ENCODE assay signal across 26 mouse cellular contexts in genomic region chr10:10550134-10550533, GRCm38 (mm10).
"Had no signal": no experiment of that assay in that cellular context is flagged by ENCODE, and none has a peak within 500 bp of the region (broad histone marks: within the 10 kb centered on the region; RNA-seq: fewer than 3 reads in every experiment).

No protein-coding gene starts in this region.

- ATAC-seq: hindbrain, embryonic 16.5 days; inflammation-experienced regulatory T-cells, adult 6 months; intestine, embryonic 15.5 days; intestine, postnatal 0 days; liver, postnatal 0 days had no signal

- H3K36me3 ChIP-seq: heart, embryonic 10.5 days; heart, embryonic 12.5 days; intestine, embryonic 15.5 days; limb, embryonic 15.5 days; liver, embryonic 13.5 days; liver, embryonic 15.5 days had no signal

- H3K4me2 ChIP-seq: heart, embryonic 12.5 days; hindbrain, embryonic 14.5 days; intestine, embryonic 15.5 days; limb, embryonic 13.5 days; limb, embryonic 15.5 days; liver, embryonic 13.5 days; liver, embryonic 15.5 days had no signal

- H3K4me3 ChIP-seq: gastrocnemius, adult 2 months; heart, embryonic 10.5 days; heart, embryonic 12.5 days; intestine, embryonic 15.5 days; limb, embryonic 13.5 days; limb, embryonic 15.5 days; liver, embryonic 13.5 days; liver, embryonic 15.5 days had no signal

- DNase-seq: gastrocnemius, adult 2 months; gastrocnemius, postnatal 10 days; gastrocnemius, postnatal 25 days; heart, adult 18-20 months; heart, postnatal 10 days; heart, postnatal 36 days; kidney, adult 18-20 months; kidney, adult 8-10 months; kidney, postnatal 10 days; kidney, postnatal 25 days; kidney, postnatal 4 days; layer of hippocampus, adult 9-11 months; layer of hippocampus, postnatal 36 days; left cerebral cortex, postnatal 4 days; liver, embryonic 13.5 days; liver, postnatal 0 days had no signal

- H3K4me1 ChIP-seq: heart, embryonic 10.5 days; heart, embryonic 12.5 days; limb, embryonic 13.5 days; limb, embryonic 15.5 days; liver, embryonic 13.5 days; liver, embryonic 15.5 days had no signal

- H3K9ac ChIP-seq: heart, embryonic 12.5 days; hindbrain, embryonic 14.5 days; intestine, embryonic 15.5 days; limb, embryonic 13.5 days; limb, embryonic 15.5 days; liver, embryonic 13.5 days; liver, embryonic 15.5 days; liver, postnatal 0 days had no signal

- H3K9me3 ChIP-seq: heart, embryonic 10.5 days; heart, embryonic 12.5 days; intestine, embryonic 15.5 days; limb, embryonic 13.5 days; limb, embryonic 15.5 days; liver, embryonic 13.5 days; liver, embryonic 15.5 days had no signal

- H3K27me3 ChIP-seq: heart, embryonic 12.5 days; intestine, embryonic 15.5 days; limb, embryonic 13.5 days; limb, embryonic 15.5 days; liver, embryonic 13.5 days; liver, embryonic 15.5 days had no signal

- H3K27ac ChIP-seq: gastrocnemius, adult 2 months; heart, embryonic 10.5 days; hindbrain, embryonic 14.5 days; intestine, embryonic 15.5 days; limb, embryonic 13.5 days; limb, embryonic 15.5 days; liver, embryonic 13.5 days; liver, embryonic 15.5 days had no signal
